Mouse (Mus musculus): ENCODE data around the gene Tstd3.

Tstd3 gene

GRCm38 (mm10) chr4:21766863-21767304 is at the start of gene Tstd3, which contains the start of gene Usp45:
Gene Tstd3, minus strand, starts transcription at chr4:21767212.
Gene Usp45, plus strand, starts transcription at chr4:21767156.
- peak; percentile 70 to 74 for DNase-seq

- DNase-seq = peak; percentile 19 to 37
Observed at GRCm38 (mm10) chr4:21814029-21814428, 47.0 kb upstream of the Tstd3 start.

- DNase-seq = no peak
Observed at GRCm38 (mm10) chr4:21812635-21813034, 45.6 kb upstream of the Tstd3 start.

- no peak for DNase-seq
Observed at GRCm38 (mm10) chr4:21810608-21811007, 43.6 kb upstream of the Tstd3 start.

- DNase-seq = no peak
Observed at GRCm38 (mm10) chr4:21807204-21807603, 40.2 kb upstream of the Tstd3 start.

GRCm38 (mm10) chr4:21801620-21802019 is 34.6 kb upstream of the Tstd3 start:
- DNase-seq = no peak

- DNase-seq = no peak
Observed at GRCm38 (mm10) chr4:21801013-21801412, 34.0 kb upstream of the Tstd3 start.

- DNase-seq = no peak
Observed at GRCm38 (mm10) chr4:21793631-21794030, 26.6 kb upstream of the Tstd3 start.

GRCm38 (mm10) chr4:21789836-21790235 is 22.8 kb upstream of the Tstd3 start:
- no peak for DNase-seq

- DNase-seq = no peak
Observed at GRCm38 (mm10) chr4:21788903-21789302, 21.9 kb upstream of the Tstd3 start.

- DNase-seq = no peak
Observed at GRCm38 (mm10) chr4:21786268-21786667, 19.3 kb upstream of the Tstd3 start.

GRCm38 (mm10) chr4:21780816-21781726 is 14.1 kb upstream of the Tstd3 start:
- DNase-seq = no peak

GRCm38 (mm10) chr4:21776946-21777265 is 9.9 kb upstream of the Tstd3 start:
- no peak for DNase-seq

GRCm38 (mm10) chr4:21776091-21776945 is 9.3 kb upstream of the Tstd3 start:
- DNase-seq = peak; percentile 89 to 94

GRCm38 (mm10) chr4:21772306-21772705 is 5.3 kb upstream of the Tstd3 start:
- no peak for DNase-seq

GRCm38 (mm10) chr4:21771064-21771463 is 4.1 kb upstream of the Tstd3 start:
- no peak for DNase-seq

GRCm38 (mm10) chr4:21766171-21766862 is 695 bp downstream of the Tstd3 start:
- DNase-seq = no peak

GRCm38 (mm10) chr4:21763827-21764226 is 3.2 kb downstream of the Tstd3 start:
- DNase-seq = no peak

GRCm38 (mm10) chr4:21761416-21762160 is 5.4 kb downstream of the Tstd3 start:
- DNase-seq = no peak

GRCm38 (mm10) chr4:21758860-21759259 is 8.2 kb downstream of the Tstd3 start:
- peak; percentile 11 to 21 for DNase-seq

GRCm38 (mm10) chr4:21755123-21755789 is 11.8 kb downstream of the Tstd3 start:
- no peak for DNase-seq

GRCm38 (mm10) chr4:21745723-21746122 is 21.3 kb downstream of the Tstd3 start:
- no peak for DNase-seq
